Mouse (Mus musculus) mouse trophoblast stem cell (cell line): ENCODE measurements at regions not wholly inside any gene's neighbourhood (a gene's known extent, or its start where the extent isn't known, plus 50 kb on each side); places are given as distances from the start of the nearest gene placed in this dataset.

Experiments
- in situ Hi-C, 2 experiments: fragments of 300-500 bp; cut with MseI, MboI; formaldehyde crosslinking; loops; 2 replicates in 1 of 2; 3 replicates in 1 of 2; pipeline ENCODE4 v1.15.1; 2025

GRCm38 (mm10) chr11:19351243-19351787 is 332.5 kb upstream of the Meis1 start:
- in situ Hi-C loops: no loop called here

- in situ Hi-C loops: no loop called here
Observed at GRCm38 (mm10) chr11:19353706-19354105, 334.9 kb upstream of the Meis1 start.

- in situ Hi-C loops: no loop called here
Observed at GRCm38 (mm10) chr11:19355179-19355578, 336.4 kb upstream of the Meis1 start.

GRCm38 (mm10) chr11:19356151-19356550 is 337.4 kb upstream of the Meis1 start:
- in situ Hi-C loops: no loop called here

- in situ Hi-C loops: no loop called here
Observed at GRCm38 (mm10) chr11:19369152-19369551, 350.4 kb upstream of the Meis1 start.

GRCm38 (mm10) chr11:19373476-19373875 is 354.7 kb upstream of the Meis1 start:
- in situ Hi-C loops: no loop called here

- in situ Hi-C loops: no loop called here
Observed at GRCm38 (mm10) chr11:19380935-19381334, 362.1 kb upstream of the Meis1 start.

DNA sequence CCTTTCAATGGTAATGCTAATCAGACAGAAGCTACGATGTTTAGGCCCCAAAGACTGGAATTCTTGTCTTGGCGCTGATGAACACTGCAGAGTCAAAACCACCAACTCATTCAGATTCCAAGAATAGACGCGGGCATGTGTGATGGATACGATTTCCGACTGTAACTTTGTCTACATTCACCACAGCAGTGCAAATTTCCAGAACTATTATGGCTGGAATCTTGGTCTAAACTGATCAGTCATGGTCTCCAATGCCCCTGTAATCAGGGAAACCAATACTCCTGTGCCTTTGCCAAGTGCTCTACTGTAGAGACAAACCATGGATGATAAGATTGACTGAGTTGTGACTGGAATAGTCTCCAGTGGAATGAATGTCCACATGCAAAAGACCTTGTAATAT is 370.4 kb upstream of the Meis1 start:
- in situ Hi-C loops: no loop called here

GRCm38 (mm10) chr11:19392190-19392589 is 373.4 kb upstream of the Meis1 start:
- in situ Hi-C loops: no loop called here

DNA sequence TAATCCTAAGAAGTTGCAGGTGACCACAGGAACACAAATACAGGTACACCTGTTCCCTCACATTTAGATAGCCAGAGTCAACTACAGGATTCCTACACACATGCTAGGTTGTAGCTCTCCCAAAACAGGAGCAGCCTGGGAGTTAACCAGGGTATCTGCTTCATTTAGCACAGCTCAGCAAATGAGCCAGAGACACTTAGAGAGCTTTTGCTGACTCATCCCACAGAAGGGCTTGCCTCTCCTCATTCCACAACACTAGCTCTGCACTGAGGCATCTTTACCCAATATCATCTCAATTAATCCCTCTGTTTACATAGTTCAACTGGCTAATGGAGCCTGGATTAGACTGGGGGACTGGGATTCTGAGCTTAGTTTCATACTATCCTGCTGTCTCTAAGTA is 375.6 kb upstream of the Meis1 start:
- in situ Hi-C loops: no loop called here

DNA sequence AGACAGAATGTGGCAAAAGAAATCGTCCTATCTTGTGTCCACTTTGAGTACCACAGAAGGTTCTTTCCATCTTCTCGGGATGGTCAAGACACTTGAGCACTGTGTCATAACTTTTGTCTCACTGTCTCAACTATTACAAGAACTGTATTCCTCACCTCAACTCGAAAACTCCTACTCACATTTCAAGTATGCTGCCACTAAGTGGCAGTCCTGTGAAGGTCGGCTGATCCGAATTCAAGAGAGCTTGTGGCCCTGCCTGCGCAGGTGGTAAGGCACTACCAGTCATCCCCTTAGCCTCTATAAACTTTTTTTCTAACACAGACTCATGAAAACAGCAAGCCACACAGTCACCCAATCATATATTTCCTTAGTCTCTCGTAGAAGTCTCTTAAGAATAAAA is 381.6 kb upstream of the Meis1 start:
- in situ Hi-C loops: no loop called here

DNA sequence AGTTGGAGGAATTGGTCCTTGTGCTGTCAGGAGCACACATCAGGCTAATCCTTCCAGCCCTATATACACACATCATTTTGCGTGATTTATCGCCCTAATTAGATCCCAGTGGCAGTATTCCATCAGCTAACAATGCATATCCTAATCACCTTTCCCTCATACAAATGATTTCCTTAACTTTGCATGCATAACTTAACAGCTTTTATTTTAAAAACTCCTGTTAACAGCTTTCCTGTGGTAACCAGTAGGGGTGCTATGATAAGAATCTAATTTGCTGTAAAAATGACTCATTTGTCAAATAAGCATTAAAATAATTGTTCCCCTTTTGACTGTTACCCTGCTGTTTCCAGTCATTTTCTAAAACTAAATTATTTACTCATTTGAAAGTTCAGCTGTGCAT is 401.4 kb upstream of the Meis1 start:
- in situ Hi-C loops: no loop called here

DNA sequence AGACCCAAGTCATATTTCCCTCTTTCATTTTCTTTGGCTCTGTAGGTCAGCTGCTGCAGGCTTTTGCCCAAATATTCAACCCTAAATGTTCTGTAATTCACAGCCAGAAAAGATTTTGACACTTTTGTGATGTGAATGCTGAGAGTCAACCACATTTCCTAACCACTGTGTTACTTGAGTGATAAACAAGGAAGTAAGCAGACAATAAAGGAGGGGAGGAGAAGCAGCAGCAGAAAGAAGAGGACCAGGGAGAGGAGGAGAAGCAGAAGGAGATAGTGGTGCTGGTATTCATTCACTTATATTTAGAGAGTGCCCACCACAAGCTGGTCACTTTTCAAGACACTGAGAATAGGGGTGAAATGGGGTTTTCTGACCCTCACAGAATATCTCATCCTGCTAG is 404.5 kb upstream of the Meis1 start:
- in situ Hi-C loops: no loop called here

- in situ Hi-C loops: no loop called here
Observed at GRCm38 (mm10) chr11:19423841-19424815, 405.3 kb upstream of the Meis1 start.

- in situ Hi-C loops: no loop called here
Observed at GRCm38 (mm10) chr11:19427559-19427958, 408.8 kb upstream of the Meis1 start.

DNA sequence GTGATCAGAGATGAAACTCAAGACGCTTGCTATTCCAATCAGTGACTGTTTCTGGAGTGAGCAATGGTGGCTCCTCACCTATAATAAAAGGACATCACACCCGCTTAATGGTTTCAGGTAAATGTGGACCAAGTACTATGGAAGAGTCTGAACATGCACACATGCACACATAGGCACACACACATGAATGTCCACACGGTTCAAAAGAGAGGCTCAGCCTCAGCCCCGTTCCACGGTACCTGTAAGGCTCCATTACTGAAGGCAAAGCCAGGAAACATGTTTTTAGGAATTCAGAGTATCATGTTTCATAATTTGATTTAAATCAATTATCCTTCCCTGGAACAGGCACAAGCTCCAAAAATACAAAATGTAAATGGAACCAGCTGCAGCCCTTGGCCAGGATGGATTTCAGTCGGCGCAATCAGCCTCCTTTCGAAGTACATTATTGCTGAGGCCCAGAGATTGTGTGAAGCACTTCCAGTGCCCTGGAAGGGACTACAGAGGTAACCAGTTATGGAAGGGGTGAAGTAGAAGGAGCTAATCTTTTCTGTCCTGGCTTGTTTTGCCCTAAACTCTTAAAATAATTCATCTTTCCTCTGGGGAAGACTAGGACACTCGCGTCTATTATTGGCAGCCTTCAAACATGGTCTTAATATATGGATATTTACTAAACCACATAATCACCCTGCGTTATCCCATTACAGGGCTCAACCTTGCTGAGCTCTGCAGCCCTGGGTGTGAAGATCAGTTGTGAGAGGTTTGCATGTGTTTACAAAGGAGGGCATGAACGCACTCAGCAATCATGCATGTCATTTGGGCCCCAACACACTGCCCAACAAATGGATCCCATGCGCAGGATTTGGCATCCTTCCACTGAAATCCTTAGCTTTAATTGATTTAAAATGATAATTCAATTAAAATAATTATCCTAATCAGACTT is 415.2 kb upstream of the Meis1 start:
- in situ Hi-C loops: no loop called here

- in situ Hi-C loops: no loop called here
Observed at GRCm38 (mm10) chr11:19438385-19438784, 419.6 kb upstream of the Meis1 start.

DNA sequence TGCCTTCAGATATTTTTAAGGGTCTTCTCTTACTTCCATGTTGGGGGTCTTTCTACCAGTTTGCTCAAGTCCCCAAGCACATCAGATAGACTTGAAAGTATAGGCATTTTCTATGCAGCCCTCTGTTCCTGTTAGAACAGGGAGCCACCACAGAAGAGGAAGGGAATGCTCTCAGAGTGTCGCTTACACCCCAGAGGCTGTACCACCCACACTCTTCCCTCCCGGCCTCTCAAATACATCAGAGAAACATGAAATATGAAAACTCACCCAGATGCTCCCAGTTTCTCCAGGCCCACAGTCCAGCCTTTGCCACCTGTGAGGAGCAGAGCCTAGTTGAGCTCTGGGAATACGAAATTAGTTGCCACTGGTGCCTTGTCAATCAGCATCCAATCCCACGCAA is 423.2 kb upstream of the Meis1 start:
- in situ Hi-C loops: no loop called here

DNA sequence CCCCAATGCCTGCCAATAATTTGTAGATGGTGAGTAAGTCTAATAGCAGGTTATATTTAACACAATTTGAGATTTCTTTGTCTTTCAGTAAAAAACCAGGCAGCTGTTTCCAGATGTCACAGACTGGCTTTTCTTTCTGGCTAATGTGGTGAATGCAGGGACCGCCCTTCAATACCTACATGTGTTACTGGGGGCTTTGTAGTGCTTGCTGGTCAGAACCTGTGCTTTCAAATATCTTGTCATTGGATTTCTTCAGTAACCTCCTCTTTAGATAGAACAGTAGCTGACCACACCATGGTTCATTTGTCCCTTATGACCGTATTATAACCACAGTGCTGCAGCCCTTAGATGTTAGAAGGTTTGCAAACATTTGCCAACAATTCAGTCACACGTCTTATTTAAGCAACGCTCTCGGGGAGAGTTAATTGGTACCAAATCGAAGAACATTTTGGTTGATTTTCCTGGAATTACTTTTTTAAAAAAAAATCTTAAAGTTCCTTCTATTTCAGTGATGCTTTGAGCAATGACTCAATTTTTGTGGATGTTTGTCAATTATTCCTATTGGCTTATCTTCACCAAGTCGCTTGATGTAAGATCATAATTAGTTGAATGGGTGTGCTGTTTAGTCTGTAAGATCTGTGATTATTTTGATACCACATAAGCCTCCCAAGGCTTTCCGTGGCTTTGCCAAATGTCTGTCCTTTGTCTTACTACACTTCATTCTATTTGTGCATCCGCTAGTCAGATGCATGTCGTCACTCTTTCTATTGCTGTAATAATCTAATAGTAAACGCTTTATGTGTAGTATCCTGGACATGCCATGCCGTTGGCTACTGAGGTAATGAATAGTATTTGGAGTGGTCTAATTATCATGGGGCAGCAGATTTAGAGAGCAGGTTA is 436.9 kb upstream of the Meis1 start:
- in situ Hi-C loops: no loop called here

DNA sequence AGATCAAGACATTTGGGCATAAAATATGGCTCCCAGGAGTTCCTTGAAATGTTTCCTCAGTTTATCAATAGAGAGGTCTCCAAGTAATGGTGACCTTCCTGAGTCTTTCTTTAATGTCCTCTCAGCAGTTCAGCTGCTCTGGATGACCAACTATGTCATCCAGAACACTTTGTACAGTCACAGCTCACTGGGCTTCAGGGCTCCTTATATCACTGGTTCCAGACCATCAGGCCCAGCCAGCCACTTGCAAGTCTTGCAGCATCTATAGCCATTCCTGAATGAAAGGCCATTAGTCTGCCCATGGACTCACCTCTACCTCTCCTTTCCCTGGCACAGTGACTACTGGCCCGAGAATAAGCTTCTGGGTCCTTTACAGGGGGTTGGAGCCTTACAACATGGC is 437.8 kb upstream of the Meis1 start:
- in situ Hi-C loops: no loop called here

- in situ Hi-C loops: no loop called here
Observed at GRCm38 (mm10) chr11:19463730-19464358, 445.1 kb upstream of the Meis1 start.
